Mouse (Mus musculus) hindbrain, postnatal 0 days (tissue): ENCODE measurements around the gene Grk3. TPM values are rescaled to one million over a fixed set of nuclear protein-coding genes. Genes with fewer than 3 reads are reported as not detected.
A peak's percentile ranks its signal among the peaks of the same experiment; 100 is the strongest.

Source experiments
- ATAC-seq: fragments of 200-750 bp; cut with Nextera tagmentation; 2 replicates; pipeline ENCODE4 v1.8.0; 2017; ENCODE audit warnings: mild to moderate bottlenecking, moderate TSS enrichment, moderate library complexity
- DNase-seq: peaks from one replicate; pipeline ENCODE4 v3.0.0-alpha.2; 2015; ENCODE audit warnings: low spot score
- H3K27ac ChIP-seq: fragments of 300-500 bp; sonication (generic); 2 replicates; pipeline ENCODE4 v1.5.1; 2014; ENCODE audit warnings: mild to moderate bottlenecking
- H3K27me3 ChIP-seq: fragments of 300-500 bp; sonication (generic); 2 replicates; pipeline ENCODE4 v1.6.1; 2014; ENCODE audit warnings: low read length, mixed read lengths; ENCODE audit not compliant: insufficient read depth
- H3K36me3 ChIP-seq: fragments of 300-500 bp; sonication (generic); 2 replicates; pipeline ENCODE4 v1.6.1; 2014; ENCODE audit warnings: low read length, mixed read lengths; ENCODE audit not compliant: insufficient read depth
- H3K4me1 ChIP-seq: fragments of 300-500 bp; sonication (generic); 2 replicates; pipeline ENCODE4 v1.6.1; 2014; ENCODE audit warnings: antibody characterized with exemption, low read length, mixed read lengths; ENCODE audit not compliant: insufficient read depth
- H3K4me2 ChIP-seq: fragments of 300-500 bp; sonication (generic); 2 replicates; pipeline ENCODE4 v1.6.1; 2014; ENCODE audit warnings: low read depth, mild to moderate bottlenecking, low read length, moderate library complexity, mixed read lengths
- H3K4me3 ChIP-seq: fragments of 300-500 bp; sonication (generic); 2 replicates; pipeline ENCODE4 v1.5.1; 2014; ENCODE audit warnings: low read length
- H3K9ac ChIP-seq: fragments of 300-500 bp; sonication (generic); replicated peaks from 2 replicates; pipeline ENCODE4 v1.6.1; 2014; ENCODE audit warnings: mild to moderate bottlenecking, low read length, moderate library complexity, mixed read lengths
- H3K9me3 ChIP-seq: fragments of 300-500 bp; sonication (generic); 2 replicates; pipeline ENCODE4 v1.6.1; 2016; ENCODE audit warnings: low read length, mixed read lengths
- CTCF ChIP-seq: IDR thresholded peaks from 2 replicates; pipeline ENCODE4 v1.5.1; 2016; ENCODE audit warnings: antibody characterized with exemption, control low read depth, low read depth
- WGBS: fragments of 180-500 bp; shearing (Covaris S2); extraction: QIAGEN DNeasy Blood & Tissue Kit; methylation state at CpG from one replicate; pipeline ENCODE4 v1.1.7; 2014; 5-methylcytosine and 5-hydroxymethylcytosine counted together
- polyA plus RNA-seq: library from polyadenylated mRNA; unstranded; fragments of >200 nt; fragmentation: Nextera tagmentation; extraction: Ambion mirVana; gene quantifications from 2 replicates; pipeline ENCODE4 v1.2.1, GENCODE M21; 2015
- total RNA-seq: library from RNA; depleted of rRNA; stranded (reverse); fragments of >200 nt; gene quantifications from 2 replicates; pipeline ENCODE4 v1.2.3, GENCODE M21; 2014

Gene Grk3
- total and polyA plus RNA-seq, 2 experiments from 2014 or later = 22.4 to 67.6 TPM

DNA sequence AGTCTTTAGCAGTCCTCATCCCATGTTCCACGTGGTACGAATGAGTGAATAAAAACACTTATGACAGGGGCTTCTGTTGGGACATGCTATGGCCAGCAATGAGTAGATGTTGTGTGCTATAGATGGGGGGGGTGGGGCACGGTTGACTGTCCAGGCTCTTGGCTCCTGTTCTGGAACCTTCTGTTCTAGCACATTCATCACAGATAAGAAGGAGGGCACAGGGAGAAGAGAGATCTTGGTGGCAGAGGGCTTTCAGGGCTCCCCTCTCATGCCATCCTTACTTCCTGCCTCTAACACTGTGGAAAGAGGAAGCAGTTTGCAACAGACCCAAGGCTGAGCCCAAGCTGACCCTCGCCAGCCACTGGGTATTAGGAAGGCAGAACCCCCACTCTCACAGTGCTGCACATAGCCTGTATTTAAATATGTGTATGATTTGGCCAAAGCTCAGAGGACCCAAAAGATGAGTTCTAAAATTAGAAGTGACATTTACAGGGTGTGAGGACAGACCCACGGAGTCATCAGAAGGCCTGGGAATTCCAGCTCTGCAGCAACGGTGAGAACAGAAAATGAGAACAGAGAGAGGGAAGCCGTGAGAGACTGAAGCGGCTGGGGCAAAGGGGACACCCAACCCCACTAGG is 6.3 kb downstream of the Grk3 start:
- H3K9ac ChIP-seq = no peak overlapping the region
- no peaks in the 10 kb centered on the region for H3K36me3 ChIP-seq
- H3K4me1 ChIP-seq = peaks cover 16% of the 10 kb centered on the region
- no peak overlapping the region for H3K4me3 ChIP-seq
- no peak overlapping the region for H3K27ac ChIP-seq
- no peak for DNase-seq
- H3K27me3 ChIP-seq = no peaks in the 10 kb centered on the region
- H3K9me3 ChIP-seq = no peaks in the 10 kb centered on the region
- WGBS = 87% methylated on average over 8 of the region's 8 CpGs
- ATAC-seq = no peak
- no peak for TF ChIP-seq CTCF
- H3K4me2 ChIP-seq = no peak overlapping the region

DNA sequence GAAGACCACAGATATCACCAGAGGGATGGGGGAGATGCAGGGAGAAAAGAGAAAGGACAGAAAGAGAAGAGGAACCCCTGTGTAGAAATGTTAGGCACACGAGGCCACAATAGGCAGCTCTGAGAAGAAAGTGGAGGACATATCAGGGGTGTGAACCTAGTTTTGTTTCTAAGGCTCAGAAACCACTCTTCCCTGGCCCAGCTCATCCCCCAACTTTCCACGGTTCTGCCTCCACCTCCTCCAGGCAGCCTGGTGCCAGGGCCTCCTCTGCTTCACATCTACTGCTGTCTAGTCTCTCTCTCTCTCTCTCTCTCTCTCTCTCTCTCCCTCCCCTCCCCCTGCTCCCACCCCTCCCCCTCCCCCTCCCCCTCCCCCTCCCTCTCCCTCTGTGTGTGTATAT is 7.1 kb downstream of the Grk3 start:
- no peak overlapping the region for H3K9ac ChIP-seq
- H3K27ac ChIP-seq = no peak overlapping the region
- no peak overlapping the region for H3K4me3 ChIP-seq
- no peak for ATAC-seq
- 91% methylated on average over 2 of the region's 2 CpGs for WGBS
- TF ChIP-seq CTCF = no peak
- H3K27me3 ChIP-seq = no peaks in the 10 kb centered on the region
- H3K4me1 ChIP-seq = peaks cover 16% of the 10 kb centered on the region
- DNase-seq = no peak
- H3K9me3 ChIP-seq = no peaks in the 10 kb centered on the region
- H3K36me3 ChIP-seq = no peaks in the 10 kb centered on the region
- no peak overlapping the region for H3K4me2 ChIP-seq

DNA sequence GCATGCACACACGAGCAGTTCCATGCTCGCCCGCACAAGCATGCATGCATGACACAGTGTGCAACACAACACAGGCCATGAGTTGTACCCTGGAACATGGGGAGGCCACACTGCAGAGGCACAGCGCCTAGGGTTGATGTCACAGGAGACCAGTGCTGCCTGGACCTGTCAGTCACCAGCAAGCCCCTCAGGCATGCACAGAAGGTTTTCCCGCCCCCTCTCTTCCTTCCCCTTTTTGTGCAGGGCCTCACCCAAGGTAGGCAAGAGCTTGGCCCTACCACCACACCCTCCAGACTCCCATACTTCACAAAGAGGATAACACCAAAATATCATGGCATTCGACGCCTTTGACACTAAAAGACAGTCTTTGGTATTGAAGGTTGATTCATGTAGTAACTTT is 8.6 kb downstream of the Grk3 start:
- H3K4me1 ChIP-seq = peaks cover 16% of the 10 kb centered on the region
- no peaks in the 10 kb centered on the region for H3K9me3 ChIP-seq
- ATAC-seq (no peak), DNase-seq (no peak)
- TF ChIP-seq CTCF = no peak
- no peak overlapping the region for H3K4me2 ChIP-seq
- H3K36me3 ChIP-seq = no peaks in the 10 kb centered on the region
- no peaks in the 10 kb centered on the region for H3K27me3 ChIP-seq
- 93% methylated on average over 7 of the region's 7 CpGs for WGBS
- no peak overlapping the region for H3K9ac ChIP-seq
- no peak overlapping the region for H3K4me3 ChIP-seq
- no peak overlapping the region for H3K27ac ChIP-seq

DNA sequence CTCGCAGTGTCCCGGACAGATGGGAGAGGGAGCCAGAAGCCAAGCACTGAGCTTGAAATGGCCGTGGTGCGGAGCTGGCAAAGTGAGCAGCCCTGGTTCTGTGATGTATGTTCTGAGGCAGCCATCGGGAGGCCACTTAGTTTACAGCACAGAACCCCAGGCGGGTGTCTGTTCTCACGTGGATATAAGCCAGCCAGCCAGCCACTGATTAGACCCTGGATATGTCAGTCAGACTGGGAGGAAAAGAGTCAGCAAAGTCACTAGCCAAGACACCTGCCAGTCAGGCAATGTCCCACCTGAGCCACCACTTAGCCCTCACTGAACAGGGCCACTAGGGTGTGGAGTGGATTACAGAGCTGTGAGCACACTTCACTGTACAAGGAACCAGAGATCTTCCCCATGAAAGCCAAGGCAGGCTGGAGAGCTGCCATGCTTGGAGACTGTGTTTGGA is 9.6 kb downstream of the Grk3 start:
- H3K27ac ChIP-seq = no peak overlapping the region; the same call in 1 of the 2 replicates
- no peak for ATAC-seq
- no peak overlapping the region for H3K4me3 ChIP-seq
- no peak for DNase-seq
- H3K27me3 ChIP-seq = no peaks in the 10 kb centered on the region
- no peak overlapping the region for H3K4me2 ChIP-seq
- peaks cover 9% of the 10 kb centered on the region for H3K4me1 ChIP-seq
- no peak overlapping the region for H3K9ac ChIP-seq
- H3K9me3 ChIP-seq = no peaks in the 10 kb centered on the region
- 67% methylated on average over 7 of the region's 7 CpGs for WGBS
- TF ChIP-seq CTCF = no peak
- no peaks in the 10 kb centered on the region for H3K36me3 ChIP-seq

DNA sequence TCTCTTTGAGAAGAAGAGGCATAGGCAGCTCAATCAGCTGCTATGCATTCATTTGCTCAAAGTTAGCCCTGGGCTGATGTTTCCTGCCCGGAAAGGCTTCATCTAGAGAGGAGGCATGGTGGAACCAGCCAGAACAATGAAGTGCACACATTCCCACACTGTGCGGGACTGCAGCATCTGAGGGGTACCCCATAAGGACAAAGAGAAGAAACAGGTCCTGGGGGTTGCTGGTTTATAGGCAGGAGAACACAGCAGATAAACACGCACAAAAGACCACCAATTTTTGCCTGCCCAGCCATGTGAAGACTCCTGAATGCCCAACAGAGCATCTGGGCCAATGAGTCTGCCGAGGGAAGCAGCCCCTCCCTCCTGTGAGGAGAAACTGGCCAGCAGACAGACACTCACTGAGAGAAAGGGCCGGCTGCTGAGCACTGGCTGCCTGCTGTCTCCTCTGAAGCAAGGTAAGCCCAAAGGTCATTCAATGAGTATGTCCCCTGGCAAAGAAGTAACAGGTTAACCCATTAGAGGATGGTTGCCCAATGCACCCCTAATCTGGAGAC is 12.7 kb downstream of the Grk3 start:
- peaks cover 9% of the 10 kb centered on the region; the same call in 1 of the 2 replicates for H3K4me1 ChIP-seq
- no peaks in the 10 kb centered on the region for H3K27me3 ChIP-seq
- WGBS = 19% methylated on average over 5 of the region's 5 CpGs
- peak overlapping the region; percentile 2; the same call in 1 of the 2 replicates for H3K4me2 ChIP-seq
- H3K36me3 ChIP-seq = no peaks in the 10 kb centered on the region
- no peaks in the 10 kb centered on the region for H3K9me3 ChIP-seq
- ATAC-seq (peak; percentile 75), DNase-seq (peak; percentile 72)
- no peak overlapping the region for H3K9ac ChIP-seq
- H3K27ac ChIP-seq = peak overlapping the region; percentile 67
- no peak for TF ChIP-seq CTCF
- H3K4me3 ChIP-seq = no peak overlapping the region

DNA sequence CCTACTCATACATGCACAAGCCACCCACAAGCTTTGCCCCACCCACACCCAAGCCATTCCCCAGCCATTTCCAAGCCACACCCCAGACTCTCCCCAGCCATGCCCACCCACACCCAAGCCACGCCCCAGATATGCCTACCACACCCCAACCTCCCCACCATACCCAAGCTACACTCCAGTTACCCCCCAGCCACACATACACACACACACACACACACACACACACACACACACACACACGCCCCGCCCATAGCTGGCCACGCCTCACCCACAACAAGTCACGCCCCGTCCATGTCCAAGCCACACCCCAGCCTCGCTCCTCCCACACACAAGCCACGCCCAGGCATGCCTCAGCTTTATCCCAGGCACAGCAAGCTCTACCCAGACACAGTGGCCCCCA is 16.4 kb downstream of the Grk3 start:
- H3K36me3 ChIP-seq = 0 out of 2 replicates have a peak, but pooled peaks cover 5% of the 10 kb centered on the region
- TF ChIP-seq CTCF = no peak
- ATAC-seq (no peak), DNase-seq (no peak)
- H3K9ac ChIP-seq = no peak overlapping the region
- WGBS = 94% methylated on average over 8 of the region's 8 CpGs
- no peak overlapping the region for H3K4me3 ChIP-seq
- H3K27ac ChIP-seq = no peak overlapping the region
- H3K9me3 ChIP-seq = no peaks in the 10 kb centered on the region
- peaks cover 9% of the 10 kb centered on the region; the same call in 1 of the 2 replicates for H3K4me1 ChIP-seq
- no peaks in the 10 kb centered on the region for H3K27me3 ChIP-seq
- no peak overlapping the region for H3K4me2 ChIP-seq
